Mouse (Mus musculus) liver, postnatal 0 days (tissue): ENCODE results near the gene Rfx4.

Experiments
- CTCF ChIP-seq: sonication (generic); IDR thresholded peaks from 2 replicates; pipeline ENCODE4 v1.5.1; 2016; ENCODE audit warnings: antibody characterized with exemption, low read depth
- EP300 ChIP-seq: IDR thresholded peaks from 2 replicates; pipeline ENCODE4 v1.6.1; 2016; ENCODE audit warnings: antibody characterized with exemption, low read depth, mild to moderate bottlenecking

GRCm38 (mm10) chr10:84711940-84712339 lies 43.9 kb upstream of the Rfx4 start:
- TF ChIP-seq CTCF = no peak
- no peak for TF ChIP-seq EP300
